Mouse (Mus musculus) T-cell, adult 2 months (primary cell): ENCODE measurements around the gene Grm2.

Source experiments
- DNase-seq: peaks from one replicate; pipeline ENCODE4 v3.0.0; 2022; ENCODE audit warnings: low spot score

Grm2 gene

DNA sequence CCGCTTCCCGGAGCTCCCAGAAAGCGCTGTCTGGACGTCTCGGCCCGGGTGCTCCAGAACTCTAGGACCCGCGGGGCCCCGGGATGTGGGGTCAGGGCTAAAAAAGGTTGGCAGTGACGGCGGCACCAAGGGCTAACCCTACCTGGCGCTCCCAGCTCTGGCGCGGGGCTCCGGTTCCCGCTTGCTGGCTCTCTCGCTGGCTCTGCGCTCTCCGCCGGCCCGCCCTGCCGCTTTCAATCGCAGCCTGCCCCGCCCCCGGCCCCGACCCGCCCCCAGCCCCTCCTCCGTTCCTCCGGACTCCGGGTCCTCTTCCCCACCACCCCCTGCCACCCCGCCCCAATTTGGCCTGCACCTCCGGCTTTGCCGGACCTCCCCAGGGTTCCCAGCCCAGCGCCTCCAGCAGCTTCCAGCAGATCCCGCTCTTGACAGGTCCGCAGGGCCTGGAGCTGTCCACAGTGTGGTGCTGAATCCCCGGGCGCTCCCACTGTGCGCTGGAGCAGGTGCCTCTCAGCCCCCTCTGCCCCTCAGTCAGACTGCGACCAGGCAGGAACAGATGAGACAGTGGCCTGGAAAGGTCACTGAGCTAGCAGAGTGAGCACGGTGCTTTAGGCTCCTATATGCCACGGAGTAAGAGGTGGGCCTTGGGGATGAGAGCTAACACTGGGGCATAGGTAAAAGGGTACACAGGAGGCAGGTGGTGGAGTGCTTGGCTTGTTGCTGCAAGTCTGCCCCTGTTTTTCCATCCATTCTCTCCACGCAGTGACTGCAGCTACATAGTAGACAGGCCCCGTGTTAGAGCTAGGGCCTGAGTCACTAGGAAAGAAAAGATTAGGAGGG lies at the start of gene Grm2:
TSS of gene Grm2 (minus strand) at position 199 of the 837 bp plus-strand sequence.
- no peak for DNase-seq

DNA sequence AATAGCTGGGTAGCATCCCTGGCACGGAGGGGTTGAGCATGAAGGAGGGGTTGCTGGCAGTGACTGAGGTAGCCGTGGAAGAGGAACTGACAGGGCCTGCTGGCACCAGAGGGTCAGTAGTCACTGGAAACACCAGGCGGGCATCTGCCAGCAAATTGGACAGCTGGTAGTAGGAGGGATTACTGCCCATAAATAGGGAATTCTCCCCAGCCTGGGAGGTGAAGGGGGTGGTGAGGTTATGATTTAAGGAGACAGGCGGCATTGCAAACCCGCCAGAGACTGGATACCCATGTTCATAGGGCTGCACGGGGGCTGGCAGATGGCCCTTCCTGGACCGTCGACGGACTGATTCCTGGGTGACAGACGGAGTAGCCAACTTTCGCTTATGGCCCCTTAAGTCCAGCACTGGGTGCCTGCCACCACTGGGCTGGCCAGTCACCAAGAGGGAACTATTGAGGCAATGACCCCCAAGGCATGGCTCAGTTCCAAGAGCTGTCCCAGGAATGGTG lies 37.1 kb upstream of the Grm2 start:
- DNase-seq: no peak

DNA sequence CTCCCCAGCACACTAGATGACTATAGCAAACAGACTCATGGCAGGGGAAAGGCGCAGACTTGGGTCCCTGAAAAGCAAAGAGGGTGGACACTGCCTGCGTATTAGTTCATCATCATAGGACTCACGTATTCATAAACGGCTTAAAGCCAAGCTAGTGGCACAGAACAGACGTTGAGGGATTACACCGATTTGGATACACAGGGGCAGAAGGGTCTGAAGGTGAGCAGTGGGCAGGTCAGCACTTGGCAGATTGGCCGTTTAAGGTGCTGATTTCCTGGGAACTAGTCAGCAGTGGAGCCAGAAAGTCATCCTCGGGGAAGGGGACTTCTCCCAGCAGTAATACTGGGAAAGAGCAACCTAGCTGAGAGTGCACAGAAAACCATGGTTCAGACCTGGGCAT lies 33.0 kb upstream of the Grm2 start:
- no peak for DNase-seq

DNA sequence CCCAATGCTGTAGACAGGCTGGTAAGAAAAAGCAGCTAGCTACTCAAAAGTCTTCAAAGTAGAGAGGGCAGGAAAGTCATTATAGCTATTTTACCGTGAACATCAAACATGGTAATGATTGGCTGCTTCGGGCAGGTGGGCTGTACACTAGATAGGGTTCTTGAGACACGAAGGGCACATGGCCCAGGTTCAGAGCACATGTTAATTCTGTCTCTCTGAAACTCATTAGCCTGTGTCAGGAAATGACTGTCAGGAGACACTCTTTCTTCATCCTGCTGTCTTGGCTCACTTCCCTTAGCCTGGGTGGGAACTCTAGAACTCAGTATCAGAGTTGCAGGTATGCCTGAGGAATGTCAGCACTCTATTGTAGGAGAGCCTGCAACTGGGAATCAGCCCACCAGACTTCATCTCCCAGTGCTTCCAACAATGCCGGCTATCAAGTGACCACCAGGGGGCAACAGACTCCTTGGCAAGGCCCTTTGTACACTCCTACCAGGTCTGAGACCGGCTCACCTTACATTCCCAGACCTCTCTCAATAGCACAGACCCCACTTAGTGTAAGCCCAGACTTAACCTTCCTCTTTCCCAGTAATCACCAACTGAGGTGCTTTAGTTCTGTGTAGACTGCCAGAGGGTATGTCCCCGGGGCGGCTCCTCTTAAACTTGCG lies 31.2 kb upstream of the Grm2 start:
- peak; percentile 54 for DNase-seq

GRCm38 (mm10) chr9:106685249-106686101 lies 29.6 kb upstream of the Grm2 start, which contains the start of gene Tex264:
Gene Tex264 (minus strand): TSS chr9:106685927.
- DNase-seq: peak; percentile 80

GRCm38 (mm10) chr9:106684918-106685248 lies 29.0 kb upstream of the Grm2 start:
- no peak for DNase-seq

DNA sequence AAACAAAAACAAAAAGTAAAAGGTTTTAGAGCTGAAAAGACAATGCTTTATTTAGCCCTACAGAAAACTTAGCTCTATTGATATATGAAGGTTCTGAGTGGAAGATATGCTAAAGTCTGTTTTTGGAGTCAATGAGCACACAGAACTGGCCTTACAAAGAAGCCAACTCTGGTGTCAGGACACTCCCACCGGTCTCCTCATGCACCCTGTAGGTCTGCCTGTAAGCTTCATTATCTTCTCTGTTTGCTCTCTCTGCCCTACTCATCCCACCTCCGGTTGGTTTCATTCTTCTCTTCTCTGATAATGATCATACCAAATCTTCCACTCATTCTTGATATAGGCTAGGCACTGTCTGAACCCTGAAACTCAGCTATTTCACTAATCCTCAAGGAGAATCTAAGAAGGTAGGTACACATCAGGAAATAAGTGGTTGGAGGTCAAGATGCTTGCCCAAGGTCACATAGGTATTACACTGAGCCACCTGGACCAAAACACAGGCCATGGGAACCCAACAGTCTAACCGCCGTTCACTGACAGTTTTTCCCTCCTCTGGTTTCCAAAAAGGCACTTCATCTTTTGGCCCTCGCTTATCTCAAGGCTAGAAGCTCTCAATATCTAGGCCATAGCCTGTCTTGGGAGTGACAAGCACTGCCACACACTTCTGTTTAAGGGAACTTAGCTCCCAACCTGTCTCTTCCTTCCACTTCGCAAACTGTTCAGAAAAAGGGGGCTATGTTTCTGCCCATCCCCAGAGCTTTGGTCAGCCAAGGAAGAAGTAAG lies 28.4 kb upstream of the Grm2 start:
- DNase-seq: no peak

- DNase-seq: no peak
Observed at GRCm38 (mm10) chr9:106681026-106681425, 25.1 kb upstream of the Grm2 start.

DNA sequence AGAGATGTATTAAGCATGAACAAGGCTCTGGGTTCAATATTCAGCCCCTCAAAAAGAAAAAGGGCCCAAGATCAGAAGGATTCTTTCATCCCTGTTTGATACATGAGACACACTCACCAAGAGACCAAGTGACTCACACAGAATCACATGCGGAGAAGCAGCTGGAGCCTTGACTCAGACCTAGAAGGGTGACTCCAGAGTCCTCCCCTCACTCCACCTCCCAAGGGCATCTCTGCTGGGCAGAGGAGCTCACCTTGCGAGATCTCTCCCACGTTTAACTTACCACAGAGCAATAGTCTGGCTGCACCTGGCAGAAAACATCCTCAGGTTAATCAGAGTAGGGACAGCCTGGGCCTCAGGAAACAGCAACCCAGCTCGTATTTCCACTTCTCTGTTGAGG lies 22.4 kb upstream of the Grm2 start:
- DNase-seq: no peak

DNA sequence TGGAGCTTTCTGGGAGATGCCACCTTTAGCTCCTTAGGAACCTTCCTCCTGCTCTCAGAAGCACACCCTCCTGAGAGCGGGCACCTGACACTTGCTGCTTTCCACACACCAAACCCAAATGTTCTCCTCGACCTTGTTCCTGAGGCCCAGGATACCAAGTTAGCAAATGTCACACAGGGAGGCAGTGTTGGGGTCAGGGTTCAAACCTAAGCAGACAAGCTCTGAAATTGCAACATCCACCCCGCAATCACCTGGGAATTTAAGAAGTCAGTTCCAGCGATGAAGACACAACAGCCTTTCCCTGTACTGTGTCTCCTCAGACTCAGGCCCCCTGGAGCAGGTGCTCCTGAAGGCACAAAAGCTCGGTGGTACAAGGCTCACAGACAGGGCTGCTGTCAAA lies 21.8 kb upstream of the Grm2 start:
- DNase-seq: no peak

GRCm38 (mm10) chr9:106676571-106676970 lies 20.7 kb upstream of the Grm2 start:
- no peak for DNase-seq

- no peak for DNase-seq
Observed at GRCm38 (mm10) chr9:106675965-106676364, 20.1 kb upstream of the Grm2 start.

DNA sequence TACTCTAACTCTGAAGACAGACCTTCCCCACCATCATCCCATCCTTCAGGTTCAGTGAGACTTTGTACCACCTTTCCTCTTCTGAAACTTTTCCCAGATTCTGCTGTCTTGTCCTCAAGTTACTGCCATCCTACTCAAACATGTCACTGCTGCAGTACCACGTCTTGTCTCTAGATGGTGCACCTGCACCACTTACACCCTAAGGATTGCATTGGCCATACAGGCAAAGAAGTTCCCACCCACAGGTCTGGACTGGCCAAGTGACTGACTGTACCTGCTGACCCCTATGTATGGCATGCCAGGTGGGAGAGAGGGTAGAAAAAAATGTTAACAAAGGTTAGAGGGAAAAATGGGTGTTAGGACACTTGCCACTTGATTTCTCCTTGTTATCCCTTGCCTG lies 19.6 kb upstream of the Grm2 start:
- DNase-seq: peak; percentile 62

- no peak for DNase-seq
Observed at GRCm38 (mm10) chr9:106673860-106674259, 18.0 kb upstream of the Grm2 start.

DNA sequence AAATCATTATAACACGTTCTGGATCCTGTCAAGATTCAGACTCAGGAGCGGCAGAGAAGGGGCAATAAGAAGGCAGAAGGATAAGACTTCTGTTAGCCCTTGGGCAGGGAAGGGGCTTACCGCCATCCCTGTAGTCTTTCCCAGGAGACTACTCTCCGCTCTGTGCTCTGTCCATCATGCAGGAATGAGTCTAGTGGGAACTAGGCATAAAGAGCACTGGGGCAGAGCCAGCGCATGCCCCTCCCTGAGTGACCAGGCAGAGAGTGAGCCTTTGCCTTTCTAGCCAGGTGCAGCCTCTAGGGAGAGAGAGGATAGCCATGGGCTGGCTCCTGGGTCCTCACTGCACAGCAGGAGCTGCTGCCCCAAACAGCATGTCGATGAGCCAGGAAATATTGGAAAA lies 9.0 kb upstream of the Grm2 start:
- DNase-seq: no peak

DNA sequence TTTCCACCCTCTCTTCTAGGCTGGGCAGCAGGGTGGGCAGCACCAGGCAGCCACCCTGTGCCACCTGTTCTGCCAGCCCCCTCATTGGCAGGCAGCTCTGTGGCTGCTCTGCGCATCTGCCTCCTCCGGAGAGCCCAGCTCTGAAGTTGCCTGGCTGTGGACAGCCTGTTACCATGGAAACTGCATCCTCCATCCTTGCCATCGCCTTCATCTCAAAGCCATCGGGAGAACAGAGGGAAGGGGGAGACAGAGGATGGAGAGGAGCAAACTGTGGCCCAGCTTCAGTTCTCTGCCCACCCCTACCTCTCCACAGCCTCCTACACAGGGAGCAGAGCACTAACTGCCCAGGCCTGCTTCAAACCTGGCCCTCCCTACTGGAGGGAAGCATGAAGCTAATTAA lies 8.6 kb upstream of the Grm2 start:
- no peak for DNase-seq

- DNase-seq: no peak
Observed at GRCm38 (mm10) chr9:106663200-106663599, 7.3 kb upstream of the Grm2 start.

- DNase-seq: no peak
Observed at GRCm38 (mm10) chr9:106659935-106660334, 4.1 kb upstream of the Grm2 start.

DNA sequence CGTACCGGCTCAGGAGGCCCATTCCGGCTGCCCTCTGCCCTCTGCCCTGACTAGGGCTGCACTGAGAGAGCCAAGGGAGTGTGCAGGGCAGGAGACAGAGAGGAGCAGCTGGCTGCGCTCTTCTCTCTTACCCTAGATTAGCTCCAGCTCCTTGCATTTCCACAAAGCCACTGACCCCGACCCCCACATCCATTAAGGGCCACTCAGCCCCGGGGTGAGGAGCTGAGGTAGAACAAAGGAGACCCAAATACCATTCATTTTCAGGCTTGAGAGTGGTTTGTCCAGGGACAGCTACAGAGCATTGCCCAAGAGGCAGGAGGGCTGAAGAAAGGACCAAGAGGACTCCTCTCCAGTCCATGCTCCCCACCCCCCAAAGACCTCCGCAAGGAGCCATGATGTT lies 3.6 kb upstream of the Grm2 start:
- DNase-seq: no peak

- DNase-seq: no peak
Observed at GRCm38 (mm10) chr9:106657592-106657991, 1.7 kb upstream of the Grm2 start.

GRCm38 (mm10) chr9:106656820-106657219 lies 938 bp upstream of the Grm2 start:
- no peak for DNase-seq

GRCm38 (mm10) chr9:106652720-106653119 lies 3.2 kb downstream of the Grm2 start:
- no peak for DNase-seq
